Mouse (Mus musculus) lung, adult 2 months (tissue): ENCODE results near the gene Casr. TPM values are rescaled to one million over a fixed set of nuclear protein-coding genes. Genes with fewer than 3 reads are reported as not detected.

Experiments used
- DNase-seq: peaks from one replicate; pipeline ENCODE4 v3.0.0; 2022
- H3K4me1 ChIP-seq: fragments of 200-500 bp; 2 replicates; pipeline ENCODE4 v1.6.1; 2011; ENCODE audit warnings: low read length; ENCODE audit not compliant: control insufficient read depth, insufficient read depth
- H3K4me3 ChIP-seq: fragments of 200-500 bp; replicated peaks from 2 replicates; pipeline ENCODE3; 2011; ENCODE audit warnings: low read depth, mild to moderate bottlenecking, control low read depth, low read length; ENCODE audit errors: extremely low read depth
- CTCF ChIP-seq: fragments of 200-500 bp; IDR thresholded peaks from 2 replicates; pipeline ENCODE4 v1.5.1; 2011; ENCODE audit warnings: mild to moderate bottlenecking, low read length, control low read depth; ENCODE audit not compliant: insufficient read depth
- POLR2A ChIP-seq: fragments of 200-500 bp; IDR thresholded peaks from 2 replicates; pipeline ENCODE4 v1.6.1; 2011; ENCODE audit warnings: low read depth, mild to moderate bottlenecking, control low read depth, low read length, borderline replicate concordance; ENCODE audit errors: extremely low read depth
- WGBS: fragments of 180-500 bp; shearing (Covaris S2); methylation state at CpG from one replicate; pipeline ENCODE4 v1.1.7; 2018; 5-methylcytosine and 5-hydroxymethylcytosine counted together
- polyA plus RNA-seq: library from polyadenylated mRNA; depleted of rRNA; stranded (reverse); fragments of >200 nt; gene quantifications from 2 replicates; pipeline ENCODE4 v1.2.3, GENCODE M21; 2012; rRNA removed

Casr gene
- polyA plus RNA-seq, 1 experiment: 0.07 TPM

GRCm38 (mm10) chr16:36460426-36460825 is 101.5 kb downstream of the Casr start:
- no peak overlapping the region for H3K4me3 ChIP-seq
- TF ChIP-seq CTCF: no peak
- no peak for TF ChIP-seq POLR2A
- no peaks in the 10 kb centered on the region for H3K4me1 ChIP-seq
- no peak for DNase-seq
- 46% methylated on average over 2 of the region's 2 CpGs for WGBS

- TF ChIP-seq CTCF (no peak), POLR2A (no peak)
- no peaks in the 10 kb centered on the region for H3K4me1 ChIP-seq
- WGBS: 61% methylated on average over 4 of the region's 4 CpGs
- no peak within 1 kb of the TSS for H3K4me3 ChIP-seq
- DNase-seq: no peak
These were observed 106.6 kb downstream of the Casr start, which contains the start of gene Stfa3 for GRCm38 (mm10) chr16:36455342-36455802. Stfa3 (minus strand) TSS chr16:36455392.

Other genes starting within 250 kb of the Casr start
- gene BC117090, start 227.8 kb downstream of the Casr start, polyA plus RNA-seq: not detected in 2 replicates
- not detected in 2 replicates for gene BC100530, start 194.4 kb downstream of the Casr start, polyA plus RNA-seq
- gene Stfa2, start 153.7 kb downstream of the Casr start, polyA plus RNA-seq: not detected in 2 replicates
- gene Stfa3, start 106.7 kb downstream of the Casr start, polyA plus RNA-seq: not detected in 2 replicates
- 1.8 and 2.8 TPM in 2 replicates for gene Cd86, start 103.9 kb upstream of the Casr start, polyA plus RNA-seq
- 14.8 and 14.9 TPM in 2 replicates for gene Ildr1, start 131.8 kb upstream of the Casr start, polyA plus RNA-seq
- gene Slc15a2, start 222.8 kb upstream of the Casr start, polyA plus RNA-seq: 9.0 and 13.9 TPM in 2 replicates